In the genomic region with DNA sequence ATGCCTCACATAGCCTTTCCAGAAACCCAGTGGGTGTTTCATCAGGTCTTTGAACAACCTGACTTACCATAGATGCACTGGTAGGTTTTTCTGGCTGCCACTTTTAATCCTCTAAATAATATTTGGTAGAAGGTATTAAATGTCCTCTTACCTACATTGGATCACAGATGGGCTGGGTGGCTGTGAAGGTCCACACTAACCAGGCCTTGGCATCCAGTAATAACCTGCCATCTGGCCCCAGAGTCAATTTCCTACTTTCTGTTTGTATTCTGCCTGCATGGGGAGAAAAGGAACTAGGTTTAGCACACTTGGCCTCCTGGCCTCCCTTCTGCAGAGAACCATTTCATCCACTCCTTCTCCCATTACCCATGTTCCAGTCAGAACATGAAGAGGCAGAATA, we compare ENCODE assay signal across 16 mouse cellular contexts.
"Had no signal": no experiment of that assay in that cellular context is flagged by ENCODE, and none has a peak within 500 bp of the region (broad histone marks: within the 10 kb centered on the region; RNA-seq: fewer than 3 reads in every experiment).

No protein-coding gene starts in this region.

- DNase-seq: gastrocnemius, adult 2 months; gastrocnemius, postnatal 10 days; gastrocnemius, postnatal 25 days; heart, adult 18-20 months; heart, postnatal 10 days; heart, postnatal 4 days; kidney, adult 18-20 months; kidney, adult 8-10 months; kidney, postnatal 14 days; kidney, postnatal 36 days; liver; liver, embryonic 13.5 days had no signal

- ATAC-seq: hindbrain, embryonic 16.5 days; inflammation-experienced regulatory T-cells, adult 6 months; intestine, embryonic 15.5 days; intestine, postnatal 0 days had no signal
